Comparison of ENCODE assay signal across 8 mouse cellular contexts in the genomic region with DNA sequence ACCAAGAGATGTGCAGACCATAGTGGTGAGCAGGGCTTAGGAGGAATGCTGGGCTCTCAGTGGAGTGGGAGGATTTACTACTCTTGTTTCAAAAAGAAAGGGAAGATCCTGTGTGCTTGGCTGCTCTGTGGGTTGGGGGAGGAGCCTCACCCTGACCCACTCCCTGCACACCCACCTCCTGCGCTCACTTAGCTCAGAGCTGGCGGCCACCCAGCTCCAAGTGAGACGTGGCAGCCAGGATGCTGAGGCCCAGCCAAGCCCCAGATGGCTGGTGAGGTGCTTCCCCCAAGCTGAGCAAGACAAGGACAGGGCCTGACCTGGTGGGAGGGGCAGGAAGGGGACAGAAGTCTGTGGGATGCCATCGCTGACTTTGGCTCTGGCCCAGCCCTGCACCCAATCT. TPM values are rescaled to one million over a fixed set of nuclear protein-coding genes. Genes with fewer than 3 reads are reported as not detected.
DNase-seq lines count a peak whose midpoint lies in the region; ATAC-seq and TF ChIP-seq lines count a peak whose summit lies in the region.

No protein-coding gene starts in this region.

- no peaks in the 10 kb centered on the region for H3K27me3 ChIP-seq in forebrain, embryonic 15.5 days
- H3K27me3 ChIP-seq in forebrain, embryonic 12.5 days = no peaks in the 10 kb centered on the region
- no peaks in the 10 kb centered on the region for H3K27me3 ChIP-seq in kidney, postnatal 0 days (ENCODE audit: insufficient read depth, low read length)
- no peaks in the 10 kb centered on the region for H3K27me3 ChIP-seq in limb, embryonic 14.5 days (ENCODE audit: control insufficient read depth, insufficient read depth, low read length)

- DNase-seq in cerebellum, adult 11-12 months = peak; percentile 91
- DNase-seq in gastrocnemius, postnatal 25 days = peak; percentile 78
- DNase-seq in kidney, postnatal 0 days (ENCODE audit: low spot score) = peak; percentile 89
- peak; percentile 77 for DNase-seq in limb, embryonic 14.5 days (ENCODE audit: low spot score)
- peak; percentile 63 for DNase-seq in ovary, postnatal 14 days (ENCODE audit: low spot score)
- DNase-seq in spleen, adult 12 weeks (ENCODE audit: low spot score) = no peak

- H3K9me3 ChIP-seq in forebrain, embryonic 15.5 days = no peaks in the 10 kb centered on the region
- H3K9me3 ChIP-seq in forebrain, embryonic 12.5 days = no peaks in the 10 kb centered on the region
- no peaks in the 10 kb centered on the region for H3K9me3 ChIP-seq in kidney, postnatal 0 days (replicated peaks; ENCODE audit: low read length)
- no peaks in the 10 kb centered on the region for H3K9me3 ChIP-seq in limb, embryonic 14.5 days (ENCODE audit: control insufficient read depth, low read length)

- no peak for TF ChIP-seq CTCF in kidney, postnatal 0 days (IDR thresholded peaks at IDR 0.05; ENCODE audit: low read depth)

- no peak overlapping the region for H3K4me3 ChIP-seq in forebrain, embryonic 15.5 days
- no peak overlapping the region for H3K4me3 ChIP-seq in forebrain, embryonic 12.5 days (replicated peaks)
- no peak overlapping the region for H3K4me3 ChIP-seq in kidney, postnatal 0 days (replicated peaks; ENCODE audit: low read depth, low read length)
- H3K4me3 ChIP-seq in limb, embryonic 14.5 days (replicated peaks; ENCODE audit: low read length) = no peak overlapping the region

- no peaks in the 10 kb centered on the region for H3K36me3 ChIP-seq in forebrain, embryonic 15.5 days
- no peaks in the 10 kb centered on the region for H3K36me3 ChIP-seq in forebrain, embryonic 12.5 days (replicated peaks)
- no peaks in the 10 kb centered on the region for H3K36me3 ChIP-seq in kidney, postnatal 0 days (ENCODE audit: insufficient read depth, low read length)
- H3K36me3 ChIP-seq in limb, embryonic 14.5 days (ENCODE audit: control insufficient read depth, insufficient read depth, low read length) = no peaks in the 10 kb centered on the region

- no peak overlapping the region for H3K4me2 ChIP-seq in forebrain, embryonic 15.5 days (replicated peaks)
- no peak overlapping the region for H3K4me2 ChIP-seq in forebrain, embryonic 12.5 days
- no peak overlapping the region for H3K4me2 ChIP-seq in kidney, postnatal 0 days (ENCODE audit: low read length)
- H3K4me2 ChIP-seq in limb, embryonic 14.5 days (replicated peaks; ENCODE audit: low read depth, low read length, severe bottlenecking) = no peak overlapping the region

- no peak overlapping the region for H3K9ac ChIP-seq in forebrain, embryonic 15.5 days (replicated peaks)
- no peak overlapping the region for H3K9ac ChIP-seq in forebrain, embryonic 12.5 days
- no peak overlapping the region for H3K9ac ChIP-seq in kidney, postnatal 0 days (ENCODE audit: low read depth, low read length)
- H3K9ac ChIP-seq in limb, embryonic 14.5 days (ENCODE audit: low read depth, low read length, severe bottlenecking) = no peak overlapping the region

- peak; percentile 68 for ATAC-seq in forebrain, embryonic 15.5 days (replicated peaks)
- ATAC-seq in forebrain, embryonic 12.5 days (ENCODE audit: low FRiP score) = no peak
- peak; percentile 68 for ATAC-seq in kidney, postnatal 0 days (replicated peaks; ENCODE audit: low FRiP score, low read depth)
- peak; percentile 75 for ATAC-seq in limb, embryonic 14.5 days (ENCODE audit: low FRiP score, low read depth)

- H3K27ac ChIP-seq in forebrain, embryonic 15.5 days (replicated peaks) = no peak overlapping the region
- H3K27ac ChIP-seq in forebrain, embryonic 12.5 days = no peak overlapping the region
- no peak overlapping the region for H3K27ac ChIP-seq in kidney, postnatal 0 days
- peak overlapping the region; percentile 43; the same call in 1 of the 2 replicates for H3K27ac ChIP-seq in limb, embryonic 14.5 days (replicated peaks; ENCODE audit: low read depth, low read length)

- peaks cover 18% of the 10 kb centered on the region for H3K4me1 ChIP-seq in forebrain, embryonic 15.5 days
- peaks cover 4% of the 10 kb centered on the region; the same call in 1 of the 2 replicates for H3K4me1 ChIP-seq in forebrain, embryonic 12.5 days
- peaks cover 15% of the 10 kb centered on the region for H3K4me1 ChIP-seq in kidney, postnatal 0 days (replicated peaks; ENCODE audit: insufficient read depth, low read length)
- peaks cover 16% of the 10 kb centered on the region for H3K4me1 ChIP-seq in limb, embryonic 14.5 days (ENCODE audit: control insufficient read depth, insufficient read depth, low read length)

- 45% methylated on average over 4 of the region's 4 CpGs for WGBS in forebrain, embryonic 15.5 days
- WGBS in forebrain, embryonic 12.5 days = 66% methylated on average over 4 of the region's 4 CpGs
- WGBS in kidney, postnatal 0 days = 10% methylated on average over 4 of the region's 4 CpGs
- WGBS in limb, embryonic 14.5 days = 42% methylated on average over 4 of the region's 4 CpGs

- TF ChIP-seq POLR2A in limb, embryonic 14.5 days (IDR thresholded peaks at IDR 0.05; ENCODE audit: borderline replicate concordance, extremely low read depth, insufficient read depth, insufficient read length) = no peak

RNA-seq across cellular contexts. Expression of a gene that starts 30.4 kb away (rescaled TPM):
- polyA plus RNA-seq in forebrain, embryonic 15.5 days (2015; fragmentation: Nextera tagmentation; extraction: Ambion mirVana) = 2.5 and 2.8 TPM in 2 replicates
- polyA plus RNA-seq in forebrain, embryonic 12.5 days (2016; fragmentation: Nextera tagmentation; extraction: Ambion mirVana) = 1.8 and 2.0 TPM in 2 replicates
- 10 to 100 TPM; 15.1 to 16.4 TPM for total RNA-seq in gastrocnemius, postnatal 25 days (2021)
- 5.0 and 5.2 TPM in 2 replicates for polyA plus RNA-seq in kidney, postnatal 0 days (2015; fragmentation: Nextera tagmentation; extraction: Ambion mirVana)
- polyA plus RNA-seq in limb, embryonic 14.5 days (2012; rRNA removed) = 34.9 and 38.7 TPM in 2 replicates
- polyA plus RNA-seq in limb, embryonic 14.5 days (2014; fragmentation: Nextera tagmentation; extraction: Ambion mirVana) = 18.9 and 19.4 TPM in 2 replicates
